Mouse (Mus musculus) hematopoietic stem cell, adult 5-6 weeks (primary cell): Measurements from ENCODE around the gene Shisa4. TPM values are rescaled to one million over a fixed set of nuclear protein-coding genes. Genes with fewer than 3 reads are reported as not detected.
"Not testable (repeated sequence)": the region's sequence is repeated elsewhere in the genome, so short reads cannot be mapped to it uniquely, and the experiment has no call there.

Experiments
- ATAC-seq, 2 experiments: fragments of 125-278 bp in 1 of 2; replicated peaks in 1 of 2; 2 replicates each; pipeline ENCODE4 v1.8.0; 2016 to 2017; ENCODE audit warnings: inconsistent platforms in 2 of 2, mild to moderate bottlenecking in 2 of 2, moderate number of reproducible peaks in 2 of 2, low read depth in 1 of 2, moderate TSS enrichment in 1 of 2; ENCODE audit not compliant: low FRiP score in 2 of 2, poor library complexity in 2 of 2, severe bottlenecking in 2 of 2, insufficient read depth in 1 of 2, low TSS enrichment in 1 of 2
- total RNA-seq: library from RNA; stranded (forward); fragments of 172-1452, 232-1000 nt; gene quantifications from 2 replicates; pipeline ENCODE4 v1.2.3, GENCODE M21; 2017

Shisa4 gene
- total RNA-seq, result not detected in 2 replicates

- ATAC-seq, result peak; percentile 10 to 22; a peak in 1 of 4 replicates
Measured at GRCm38 (mm10) chr1:135374868-135375581, at the start of gene Shisa4. Shisa4 (minus strand) TSS chr1:135375237.

GRCm38 (mm10) chr1:135422772-135423171 lies 47.7 kb upstream of the Shisa4 start:
- ATAC-seq, result no peak

- no peak for ATAC-seq
Measured at GRCm38 (mm10) chr1:135413996-135414395, 39.0 kb upstream of the Shisa4 start.

GRCm38 (mm10) chr1:135412130-135412529 lies 37.1 kb upstream of the Shisa4 start:
- no peak for ATAC-seq

- ATAC-seq, result peak; percentile 86 to 92
Measured at GRCm38 (mm10) chr1:135410967-135411366, 35.9 kb upstream of the Shisa4 start.

GRCm38 (mm10) chr1:135408973-135409372 lies 33.9 kb upstream of the Shisa4 start:
- ATAC-seq, result no peak

- no peak for ATAC-seq
Measured at GRCm38 (mm10) chr1:135405356-135405755, 30.3 kb upstream of the Shisa4 start.

GRCm38 (mm10) chr1:135401452-135402110 lies 26.5 kb upstream of the Shisa4 start:
- no peak for ATAC-seq

- ATAC-seq, result no peak
Measured at GRCm38 (mm10) chr1:135399466-135399865, 24.4 kb upstream of the Shisa4 start.

GRCm38 (mm10) chr1:135385161-135385560 lies 10.1 kb upstream of the Shisa4 start:
- ATAC-seq, result no peak

- no peak for ATAC-seq
Measured at GRCm38 (mm10) chr1:135384171-135384570, 9.1 kb upstream of the Shisa4 start.

GRCm38 (mm10) chr1:135381560-135381959 lies 6.5 kb upstream of the Shisa4 start:
- not testable (repeated sequence) for ATAC-seq

GRCm38 (mm10) chr1:135380071-135380991 lies 5.3 kb upstream of the Shisa4 start:
- ATAC-seq, result no peak

GRCm38 (mm10) chr1:135379048-135379447 lies 4.0 kb upstream of the Shisa4 start:
- ATAC-seq, result no peak

GRCm38 (mm10) chr1:135378576-135378975 lies 3.5 kb upstream of the Shisa4 start:
- ATAC-seq, result 0 out of 4 replicates have a peak, but pooled peaks of 1 of the 2 experiments have one; percentile 1

- peak in 1 of 2 experiments; percentile 37; a peak in 2 of 4 replicates for ATAC-seq
Measured at GRCm38 (mm10) chr1:135374175-135374867, 716 bp downstream of the Shisa4 start.

- ATAC-seq, result no peak
Measured at GRCm38 (mm10) chr1:135373171-135373677, 1.8 kb downstream of the Shisa4 start.
